ENCODE assay signal across 35 mouse cellular contexts in the genomic region with DNA sequence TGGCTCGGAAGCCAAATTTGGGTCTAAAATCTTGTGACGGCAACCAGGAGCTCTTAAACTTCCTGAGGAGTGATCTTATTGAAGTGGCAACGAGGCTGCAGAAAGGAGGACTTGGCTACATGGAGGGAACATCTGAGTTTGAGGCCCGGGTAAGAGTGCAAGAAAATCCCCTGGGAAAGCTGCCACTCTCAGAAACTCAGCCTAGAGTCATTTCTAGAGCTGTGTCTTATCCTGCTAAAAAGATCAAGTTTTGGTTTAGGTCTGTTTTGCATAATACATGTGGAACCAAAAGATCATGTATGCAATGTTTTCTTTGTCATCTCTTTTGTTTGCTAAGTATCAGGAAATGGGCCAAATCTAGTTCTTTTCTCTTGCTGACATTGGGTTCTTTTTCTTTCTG.
"Had no signal": no experiment of that assay in that cellular context is flagged by ENCODE, and none has a peak within 500 bp of the region (broad histone marks: within the 10 kb centered on the region; RNA-seq: fewer than 3 reads in every experiment).

No protein-coding gene starts in this region.

- H3K4me3 ChIP-seq: heart, embryonic 12.5 days; heart, embryonic 13.5 days; heart, embryonic 15.5 days; hindbrain, embryonic 10.5 days; hindbrain, embryonic 12.5 days; hindbrain, embryonic 13.5 days; hindbrain, embryonic 15.5 days; intestine, embryonic 15.5 days; kidney, embryonic 15.5 days; layer of hippocampus, adult 2 months; left cerebral cortex, adult 2 months had no signal

- H3K27me3 ChIP-seq: heart, embryonic 12.5 days; heart, embryonic 13.5 days; heart, embryonic 15.5 days; hindbrain, embryonic 12.5 days; hindbrain, embryonic 13.5 days; hindbrain, embryonic 15.5 days; intestine, embryonic 15.5 days; kidney, embryonic 15.5 days had no signal

- H3K27ac ChIP-seq: heart, embryonic 13.5 days; heart, embryonic 15.5 days; hindbrain, embryonic 10.5 days; hindbrain, embryonic 12.5 days; hindbrain, embryonic 13.5 days; hindbrain, embryonic 14.5 days; hindbrain, embryonic 15.5 days; hindbrain, postnatal 0 days; intestine, embryonic 15.5 days; kidney, embryonic 15.5 days; kidney, postnatal 0 days; layer of hippocampus, adult 2 months; left cerebral cortex, adult 2 months had no signal

- ATAC-seq: hindbrain, embryonic 16.5 days; hindbrain, postnatal 0 days; inflammation-experienced regulatory T-cells, adult 6 months; intestine, embryonic 15.5 days; intestine, embryonic 16.5 days; intestine, postnatal 0 days had no signal

- H3K4me2 ChIP-seq: heart, embryonic 11.5 days; heart, embryonic 12.5 days; heart, embryonic 13.5 days; heart, embryonic 15.5 days; hindbrain, embryonic 12.5 days; hindbrain, embryonic 13.5 days; hindbrain, embryonic 14.5 days; hindbrain, embryonic 15.5 days; intestine, embryonic 15.5 days; kidney, embryonic 15.5 days had no signal

- H3K9me3 ChIP-seq: heart, embryonic 12.5 days; heart, embryonic 13.5 days; heart, embryonic 15.5 days; hindbrain, embryonic 10.5 days; hindbrain, embryonic 12.5 days; hindbrain, embryonic 13.5 days; hindbrain, embryonic 15.5 days; intestine, embryonic 15.5 days; kidney, embryonic 15.5 days had no signal

- H3K4me1 ChIP-seq: heart, embryonic 12.5 days; heart, embryonic 13.5 days; heart, embryonic 15.5 days; hindbrain, embryonic 10.5 days; hindbrain, embryonic 12.5 days; hindbrain, embryonic 13.5 days; hindbrain, embryonic 15.5 days; intestine, embryonic 15.5 days; kidney, embryonic 15.5 days had no signal

- DNase-seq: heart, postnatal 10 days; heart, postnatal 14 days; heart, postnatal 36 days; heart, postnatal 4 days; kidney, adult 11 months; kidney, adult 18-20 months; kidney, adult 2 months; kidney, adult 8-10 months; kidney, adult 9 months; kidney, postnatal 10 days; kidney, postnatal 14 days; kidney, postnatal 25 days; kidney, postnatal 36 days; kidney, postnatal 4 days; layer of hippocampus, adult 9-11 months; layer of hippocampus, postnatal 36 days had no signal

- H3K9ac ChIP-seq: heart, embryonic 12.5 days; heart, embryonic 13.5 days; heart, embryonic 15.5 days; hindbrain, embryonic 12.5 days; hindbrain, embryonic 13.5 days; hindbrain, embryonic 14.5 days; hindbrain, embryonic 15.5 days; intestine, embryonic 15.5 days; kidney, embryonic 15.5 days had no signal
